Mouse (Mus musculus): ENCODE measurements around the gene Wdr82. TPM values are rescaled to one million over a fixed set of nuclear protein-coding genes. Genes with fewer than 3 reads are reported as not detected.

Wdr82 gene
- total and polyA plus RNA-seq, 3 experiments, result 70.4 to 131 (median 100) TPM

DNA sequence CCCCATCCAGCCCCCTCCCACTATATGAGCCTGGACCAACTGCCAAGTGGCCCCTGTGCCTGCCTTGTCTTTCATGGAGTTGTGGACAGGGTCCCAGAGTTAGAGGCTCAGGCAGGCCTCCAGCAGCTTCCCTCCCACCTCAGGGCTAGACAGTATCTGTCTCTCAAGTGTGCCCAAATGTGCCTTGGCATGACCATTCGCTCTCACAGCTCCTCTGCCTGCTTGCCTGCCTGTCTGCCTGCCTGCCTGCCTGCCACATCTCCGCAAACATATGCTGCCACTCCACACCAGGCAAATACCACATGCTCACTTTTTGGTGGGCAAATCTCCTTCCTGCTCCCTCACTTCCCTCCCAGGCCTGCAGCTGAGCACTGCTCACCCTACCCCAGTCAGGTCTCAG, 25.1 kb upstream of the Wdr82 start:
- Histone ChIP-seq H3K4me1 (ENCODE audit: control insufficient read depth in 1 of 2, insufficient read depth in 2 of 2) (no peaks in the 10 kb centered on the region; a peak in 1 of 4 replicates), H3K4me2 (ENCODE audit: insufficient read depth, low read depth, poor library complexity, severe bottlenecking) (no peak overlapping the region), H3K9me3 (replicated peaks; ENCODE audit: low read length) (no peaks in the 10 kb centered on the region), H3K27ac (ENCODE audit: insufficient read depth, low read depth) (no peak overlapping the region), H3K79me2 (replicated peaks; ENCODE audit: control insufficient read depth, extremely low read depth, insufficient read depth, poor library complexity, severe bottlenecking) (no peaks in the 10 kb centered on the region), H3K27me3 (replicated peaks) (peaks cover 72% of the 10 kb centered on the region), H3K9ac (ENCODE audit: insufficient read depth, low read depth) (no peak overlapping the region), H3K36me3 (replicated peaks in 1 of 2; ENCODE audit: control insufficient read depth in 1 of 2, insufficient read depth in 1 of 2, low read length in 1 of 2) (no peaks in the 10 kb centered on the region), H3K4me3 (replicated peaks in 1 of 3; ENCODE audit: low read depth in 2 of 3, low read length in 2 of 3, poor library complexity in 1 of 3) (no peak overlapping the region)
- in situ Hi-C loops (cut with MboI; ENCODE audit: low pct_ligation_motif_present, low pct_unique_long_range_greater_than_20kb, low sequenced_read_pairs) (no loop called here), dilution Hi-C loops (cut with MboI; ENCODE audit: extremely low pct_ligation_motif_present, extremely low pct_unique_long_range_greater_than_20kb, low sequenced_read_pairs) (no loop called here)
- TF ChIP-seq KAT2A (IDR thresholded peaks at IDR 0.05; ENCODE audit: insufficient replicate concordance, low read length) (no peak), NRF1 (IDR thresholded peaks at IDR 0.05; ENCODE audit: low read depth, low read length) (no peak), GABPA (IDR thresholded peaks at IDR 0.05; ENCODE audit: insufficient replicate concordance, low read depth, low read length) (no peak), HCFC1 (IDR thresholded peaks at IDR 0.05; ENCODE audit: low read depth, low read length) (no peak)
- no peak for DNase-seq (ENCODE audit: extremely low read depth)

DNA sequence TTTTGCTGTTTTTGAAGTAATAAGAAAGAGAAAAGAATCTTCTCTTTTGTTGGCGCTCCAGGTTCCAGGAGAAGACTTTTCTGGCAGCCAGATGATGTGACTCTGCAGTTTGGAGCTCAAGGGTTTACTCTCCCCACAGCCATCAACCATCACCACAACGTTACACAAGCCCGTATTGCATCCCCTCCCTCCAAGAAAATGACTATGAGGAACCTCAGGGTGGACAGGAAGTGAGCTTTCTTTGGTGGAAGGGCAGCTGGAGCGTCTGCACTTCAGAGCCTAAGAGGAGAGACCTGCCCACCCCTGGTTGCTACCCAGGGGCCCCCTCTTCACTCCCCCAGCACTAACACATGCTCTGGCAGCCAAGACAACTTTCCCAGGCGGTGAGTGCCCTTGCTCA, 23.4 kb upstream of the Wdr82 start:
- Histone ChIP-seq H3K27me3 (replicated peaks) (peaks cover 80% of the 10 kb centered on the region), H3K9me3 (replicated peaks; ENCODE audit: low read length) (no peaks in the 10 kb centered on the region), H3K36me3 (replicated peaks in 1 of 2; ENCODE audit: control insufficient read depth in 1 of 2, insufficient read depth in 1 of 2, low read length in 1 of 2) (no peaks in the 10 kb centered on the region), H3K9ac (ENCODE audit: insufficient read depth, low read depth) (no peak overlapping the region), H3K4me1 (ENCODE audit: control insufficient read depth in 1 of 2, insufficient read depth in 2 of 2) (no peaks in the 10 kb centered on the region; a peak in 1 of 4 replicates), H3K4me3 (replicated peaks in 1 of 3; ENCODE audit: low read depth in 2 of 3, low read length in 2 of 3, poor library complexity in 1 of 3) (no peak overlapping the region), H3K4me2 (ENCODE audit: insufficient read depth, low read depth, poor library complexity, severe bottlenecking) (no peak overlapping the region), H3K27ac (ENCODE audit: insufficient read depth, low read depth) (no peak overlapping the region), H3K79me2 (replicated peaks; ENCODE audit: control insufficient read depth, extremely low read depth, insufficient read depth, poor library complexity, severe bottlenecking) (no peaks in the 10 kb centered on the region)
- dilution Hi-C loops (cut with MboI; ENCODE audit: extremely low pct_ligation_motif_present, extremely low pct_unique_long_range_greater_than_20kb, low sequenced_read_pairs) (no loop called here), in situ Hi-C loops (cut with MboI; ENCODE audit: low pct_ligation_motif_present, low pct_unique_long_range_greater_than_20kb, low sequenced_read_pairs) (no loop called here)
- DNase-seq (ENCODE audit: extremely low read depth), result no peak
- TF ChIP-seq POLR2AphosphoS2 (IDR thresholded peaks at IDR 0.05; ENCODE audit: low read depth, low read length), result no peak
- no peak for TF ChIP-seq E2F4 (IDR thresholded peaks at IDR 0.05; ENCODE audit: insufficient replicate concordance, low read depth, low read length)
- no peak for TF ChIP-seq USF2 (conservative IDR thresholded peaks at IDR 0.05; ENCODE audit: low read depth, low read length)
- no peak for TF ChIP-seq SMC3 (IDR thresholded peaks at IDR 0.05; ENCODE audit: low read depth, low read length)
- no peak for TF ChIP-seq TBP (conservative IDR thresholded peaks at IDR 0.05; ENCODE audit: low read depth, low read length)
- TF ChIP-seq MAX (IDR thresholded peaks at IDR 0.05; ENCODE audit: low read length), result no peak
- TF ChIP-seq UBTF (IDR thresholded peaks at IDR 0.05; ENCODE audit: low read depth, low read length), result no peak
- TF ChIP-seq BHLHE40 (IDR thresholded peaks at IDR 0.05; ENCODE audit: low read depth, low read length), result no peak

DNA sequence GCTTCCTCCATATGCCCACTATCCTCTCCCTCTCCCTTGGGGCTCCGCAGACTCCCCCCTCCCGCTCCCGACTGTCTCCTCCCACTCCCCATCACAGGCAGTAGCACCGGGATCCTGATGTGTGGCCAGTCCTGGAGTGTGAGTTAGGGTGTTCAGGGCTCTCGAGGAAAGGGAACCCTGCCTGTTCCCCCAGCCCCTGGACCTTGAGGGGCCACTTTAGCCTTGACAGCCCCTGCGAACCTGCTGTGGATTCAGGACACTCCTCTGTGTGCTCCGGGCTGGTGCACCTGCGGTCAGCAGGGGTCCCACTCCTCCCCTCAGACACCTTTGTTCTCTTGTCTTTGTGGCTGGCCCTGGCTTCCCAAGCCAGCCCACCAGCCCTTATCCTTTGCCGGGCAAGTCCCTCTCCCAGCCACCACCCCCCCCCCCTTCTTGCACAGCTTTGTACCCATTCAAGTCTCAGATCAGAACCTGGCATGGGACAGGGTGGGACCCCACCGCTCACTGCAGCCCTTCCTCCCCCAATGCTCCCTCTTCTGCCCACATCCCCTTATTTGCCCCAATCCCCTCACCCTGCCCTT, 22.8 kb upstream of the Wdr82 start:
- no peak overlapping the region for H3K4me3 ChIP-seq (replicated peaks in 1 of 3; ENCODE audit: low read depth in 2 of 3, low read length in 2 of 3, poor library complexity in 1 of 3)

More for the DNA sequence above, 22.8 kb upstream of the Wdr82 start:
- no peak for DNase-seq (ENCODE audit: extremely low read depth)
- Histone ChIP-seq H3K9me3 (replicated peaks; ENCODE audit: low read length) (no peaks in the 10 kb centered on the region), H3K9ac (ENCODE audit: insufficient read depth, low read depth) (no peak overlapping the region), H3K27me3 (replicated peaks) (peaks cover 81% of the 10 kb centered on the region), H3K36me3 (replicated peaks in 1 of 2; ENCODE audit: control insufficient read depth in 1 of 2, insufficient read depth in 1 of 2, low read length in 1 of 2) (no peaks in the 10 kb centered on the region), H3K27ac (ENCODE audit: insufficient read depth, low read depth) (no peak overlapping the region), H3K4me1 (ENCODE audit: control insufficient read depth in 1 of 2, insufficient read depth in 2 of 2) (no peaks in the 10 kb centered on the region; a peak in 1 of 4 replicates), H3K79me2 (replicated peaks; ENCODE audit: control insufficient read depth, extremely low read depth, insufficient read depth, poor library complexity, severe bottlenecking) (no peaks in the 10 kb centered on the region), H3K4me2 (ENCODE audit: insufficient read depth, low read depth, poor library complexity, severe bottlenecking) (peak overlapping the region; percentile 40; the same call in 1 of the 2 replicates)
- in situ Hi-C loops (cut with MboI; ENCODE audit: low pct_ligation_motif_present, low pct_unique_long_range_greater_than_20kb, low sequenced_read_pairs) (no loop called here), dilution Hi-C loops (cut with MboI; ENCODE audit: extremely low pct_ligation_motif_present, extremely low pct_unique_long_range_greater_than_20kb, low sequenced_read_pairs) (no loop called here)
- no peak for TF ChIP-seq SMC3 (IDR thresholded peaks at IDR 0.05; ENCODE audit: low read depth, low read length)
- TF ChIP-seq IRF4 (IDR thresholded peaks at IDR 0.05; ENCODE audit: low read depth, low read length), result no peak
- TF ChIP-seq MAZ (IDR thresholded peaks at IDR 0.05; ENCODE audit: low read depth, low read length), result no peak
- no peak for TF ChIP-seq BHLHE40 (IDR thresholded peaks at IDR 0.05; ENCODE audit: low read depth, low read length)
- TF ChIP-seq POLR2AphosphoS2 (IDR thresholded peaks at IDR 0.05; ENCODE audit: low read depth, low read length), result no peak
- TF ChIP-seq ZNF384 (IDR thresholded peaks at IDR 0.05; ENCODE audit: low read depth, low read length), result no peak
